Mouse (Mus musculus): ENCODE measurements around the gene Cul7. TPM values are rescaled to one million over a fixed set of nuclear protein-coding genes. Genes with fewer than 3 reads are reported as not detected.

Gene Cul7
- total and polyA plus RNA-seq, 2 experiments from 2014 or later = 24.0 to 89.9 TPM

DNA sequence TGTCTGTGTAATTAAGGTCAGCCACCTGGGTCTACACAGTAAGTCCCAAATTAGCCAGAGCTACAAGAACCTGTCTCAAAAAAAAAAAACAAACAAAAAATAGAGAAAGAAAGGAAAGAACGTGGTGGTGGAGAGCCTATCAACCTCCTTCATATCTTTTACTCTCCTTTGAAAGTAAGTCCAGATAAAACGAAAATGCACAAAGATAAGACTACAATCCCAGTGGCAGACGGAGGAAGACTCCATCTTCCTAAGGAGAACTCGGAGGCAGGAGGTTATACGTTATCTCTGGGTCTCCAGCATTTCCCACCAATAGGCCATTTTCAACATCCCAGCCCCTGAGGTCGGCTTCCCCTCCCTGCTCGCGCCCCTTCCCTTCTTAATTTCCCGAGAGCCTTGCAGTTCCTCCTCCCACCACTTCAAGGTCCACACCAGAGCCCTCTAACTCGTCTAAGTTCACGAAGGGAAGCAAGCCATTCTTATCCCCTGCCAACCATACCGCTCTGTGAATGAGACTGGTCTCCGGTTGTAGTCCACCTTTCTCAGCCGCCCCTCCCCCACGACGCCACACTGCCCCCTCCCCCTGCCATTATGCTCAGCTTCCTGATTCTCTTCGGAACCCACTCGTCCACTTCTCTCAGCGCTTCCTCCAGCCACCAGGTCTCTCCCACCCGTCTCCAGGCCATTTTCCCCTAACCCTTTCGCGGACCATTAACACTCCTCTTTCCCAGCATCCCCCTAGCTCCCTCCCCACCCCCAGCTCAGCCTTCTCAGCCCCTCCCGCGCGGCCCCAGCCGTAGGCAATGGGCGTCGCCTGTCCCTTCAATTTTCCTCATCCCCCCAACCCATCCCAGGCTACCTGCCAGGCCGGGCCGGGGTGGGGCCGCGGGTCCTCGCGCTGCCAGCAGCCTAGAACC, 30.0 kb downstream of the Cul7 start:
- H3K9ac ChIP-seq = peak overlapping the region; percentile 69
- H3K4me1 ChIP-seq (ENCODE audit: insufficient read depth) = peaks cover 16% of the 10 kb centered on the region; the same call in 1 of the 2 replicates
- 1% methylated on average over 34 of the region's 34 CpGs for WGBS
- ATAC-seq (peak; percentile 42), DNase-seq (peak; percentile 65)
- peak; percentile 57 for TF ChIP-seq CTCF (IDR thresholded peaks at IDR 0.05; ENCODE audit: low read depth)
- H3K27ac ChIP-seq (ENCODE audit: low read depth, low read length) = peak overlapping the region; percentile 89
- peak overlapping the region; percentile 64 for H3K4me2 ChIP-seq (ENCODE audit: low read depth)
- peaks cover 55% of the 10 kb centered on the region for H3K36me3 ChIP-seq (ENCODE audit: insufficient read depth)
- H3K4me3 ChIP-seq (ENCODE audit: low read depth, low read length) = peak overlapping the region; percentile 82
- H3K9me3 ChIP-seq (ENCODE audit: low read length) = no peaks in the 10 kb centered on the region
- H3K27me3 ChIP-seq (ENCODE audit: insufficient read depth, low read length) = no peaks in the 10 kb centered on the region

DNA sequence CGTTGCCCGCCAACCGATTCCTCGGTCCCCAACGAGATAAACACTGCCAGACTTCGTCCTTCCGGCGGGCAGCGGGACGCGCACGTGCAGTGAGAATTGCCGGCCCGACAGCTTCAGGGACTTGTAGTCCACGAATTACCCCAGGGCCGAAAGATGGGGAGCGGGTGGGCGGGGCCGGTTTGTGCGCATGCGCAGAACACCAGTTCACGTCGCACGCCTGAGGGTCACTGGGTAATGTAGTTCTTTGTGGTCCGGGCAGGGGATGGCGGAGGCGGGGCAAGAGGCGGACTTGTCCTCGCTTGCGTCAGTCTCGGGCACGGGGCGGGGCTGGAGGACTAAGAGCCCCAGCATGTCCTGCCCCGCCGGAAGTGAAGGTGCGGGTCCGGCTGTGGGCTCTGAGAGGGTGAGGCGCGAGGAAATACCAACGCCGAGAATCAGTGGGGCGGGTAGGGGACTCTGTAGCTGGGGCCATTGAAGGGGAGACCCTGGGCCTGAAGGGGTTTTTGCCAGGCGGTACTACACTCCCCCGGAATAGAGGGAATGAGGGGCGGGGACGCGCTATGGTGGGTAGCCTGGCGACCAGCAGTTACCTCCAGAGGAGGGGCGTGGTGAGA, 30.7 kb downstream of the Cul7 start, which contains the start of gene Klhdc3:
Gene Klhdc3, minus strand, starts transcription at position 155 of the 614 bp plus-strand sequence.
- Histone ChIP-seq H3K4me2 (ENCODE audit: low read depth) (peak within 1 kb of the TSS; percentile 64), H3K27ac (ENCODE audit: low read depth, low read length) (peak within 1 kb of the TSS; percentile 89), H3K9me3 (ENCODE audit: low read length) (no peaks in the 10 kb centered on the region), H3K27me3 (ENCODE audit: insufficient read depth, low read length) (no peaks in the 10 kb centered on the region), H3K9ac (peak within 1 kb of the TSS; percentile 69), H3K4me3 (ENCODE audit: low read depth, low read length) (peak within 1 kb of the TSS; percentile 82), H3K36me3 (ENCODE audit: insufficient read depth) (peaks cover 57% of the 10 kb centered on the region), H3K4me1 (ENCODE audit: insufficient read depth) (peaks cover 16% of the 10 kb centered on the region; the same call in 1 of the 2 replicates)
- 0 out of 2 replicates have a peak, but pooled peaks have one; percentile 29 for TF ChIP-seq CTCF (IDR thresholded peaks at IDR 0.05; ENCODE audit: low read depth)
- WGBS = under 1% methylated on average over 49 of the region's 49 CpGs
- ATAC-seq (peak; percentile 98), DNase-seq (peak; percentile 99)

DNA sequence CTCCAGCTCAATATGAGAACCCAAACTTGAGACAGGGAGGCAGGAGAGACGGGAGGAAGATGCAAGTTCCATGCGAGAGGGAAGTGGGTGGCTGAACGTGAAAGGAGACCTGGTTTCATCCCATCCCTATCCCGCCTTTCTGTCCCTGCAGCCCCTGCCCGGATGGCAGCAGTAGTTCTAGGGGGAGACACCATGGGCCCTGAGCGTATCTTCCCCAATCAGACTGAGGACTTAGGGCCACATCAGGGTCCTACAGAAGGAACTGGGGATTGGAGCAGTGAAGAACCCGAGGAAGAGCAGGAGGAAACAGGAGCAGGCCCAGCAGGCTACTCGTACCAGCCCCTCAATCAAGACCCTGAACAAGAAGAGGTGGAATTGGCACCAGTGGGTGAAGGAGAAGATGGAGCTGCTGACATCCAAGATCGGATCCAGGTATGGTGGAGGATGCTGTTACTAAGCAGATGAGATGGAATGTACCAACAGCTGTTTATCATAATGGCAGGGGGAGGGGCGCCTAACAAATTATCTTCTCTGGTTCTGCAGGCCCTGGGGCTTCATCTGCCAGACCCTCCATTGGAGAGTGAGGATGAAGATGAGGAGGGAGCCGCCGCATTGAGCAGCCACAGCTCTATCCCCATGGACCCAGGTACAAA, 31.5 kb downstream of the Cul7 start:
- no peaks in the 10 kb centered on the region for H3K27me3 ChIP-seq (ENCODE audit: insufficient read depth, low read length)
- H3K9ac ChIP-seq = peak overlapping the region; percentile 53
- H3K4me1 ChIP-seq (ENCODE audit: insufficient read depth) = peaks cover 16% of the 10 kb centered on the region; the same call in 1 of the 2 replicates
- DNase-seq (no peak), ATAC-seq (no peak)
- 27% methylated on average over 12 of the region's 12 CpGs for WGBS
- H3K9me3 ChIP-seq (ENCODE audit: low read length) = no peaks in the 10 kb centered on the region
- H3K36me3 ChIP-seq (ENCODE audit: insufficient read depth) = peaks cover 57% of the 10 kb centered on the region
- H3K27ac ChIP-seq (ENCODE audit: low read depth, low read length) = peak overlapping the region; percentile 70
- peak overlapping the region; percentile 62 for H3K4me2 ChIP-seq (ENCODE audit: low read depth)
- TF ChIP-seq CTCF (IDR thresholded peaks at IDR 0.05; ENCODE audit: low read depth) = no peak
- H3K4me3 ChIP-seq (ENCODE audit: low read depth, low read length) = peak overlapping the region; percentile 82

- Histone ChIP-seq H3K27me3 (ENCODE audit: insufficient read depth, low read length) (no peaks in the 10 kb centered on the region), H3K4me1 (ENCODE audit: insufficient read depth) (peaks cover 16% of the 10 kb centered on the region; the same call in 1 of the 2 replicates), H3K4me2 (ENCODE audit: low read depth) (no peak overlapping the region), H3K4me3 (ENCODE audit: low read depth, low read length) (no peak overlapping the region), H3K9ac (no peak overlapping the region), H3K9me3 (ENCODE audit: low read length) (no peaks in the 10 kb centered on the region), H3K36me3 (ENCODE audit: insufficient read depth) (peaks cover 53% of the 10 kb centered on the region), H3K27ac (ENCODE audit: low read depth, low read length) (no peak overlapping the region)
- ATAC-seq (no peak), DNase-seq (no peak)
- WGBS = 81% methylated on average over 16 of the region's 16 CpGs
- TF ChIP-seq CTCF (IDR thresholded peaks at IDR 0.05; ENCODE audit: low read depth) = no peak
Measured at GRCm38 (mm10) chr17:46682654-46683389, 32.7 kb downstream of the Cul7 start.

- Histone ChIP-seq H3K4me1 (ENCODE audit: insufficient read depth) (peaks cover 6% of the 10 kb centered on the region; the same call in 1 of the 2 replicates), H3K27ac (ENCODE audit: low read depth, low read length) (no peak overlapping the region), H3K9me3 (ENCODE audit: low read length) (no peaks in the 10 kb centered on the region), H3K36me3 (ENCODE audit: insufficient read depth) (peaks cover 47% of the 10 kb centered on the region), H3K27me3 (ENCODE audit: insufficient read depth, low read length) (no peaks in the 10 kb centered on the region), H3K9ac (no peak overlapping the region), H3K4me2 (ENCODE audit: low read depth) (no peak overlapping the region), H3K4me3 (ENCODE audit: low read depth, low read length) (no peak overlapping the region)
- TF ChIP-seq CTCF (IDR thresholded peaks at IDR 0.05; ENCODE audit: low read depth) = no peak
- DNase-seq (no peak), ATAC-seq (no peak)
- 90% methylated on average over 6 of the region's 6 CpGs for WGBS
Measured at GRCm38 (mm10) chr17:46685913-46686312, 35.8 kb downstream of the Cul7 start.

DNA sequence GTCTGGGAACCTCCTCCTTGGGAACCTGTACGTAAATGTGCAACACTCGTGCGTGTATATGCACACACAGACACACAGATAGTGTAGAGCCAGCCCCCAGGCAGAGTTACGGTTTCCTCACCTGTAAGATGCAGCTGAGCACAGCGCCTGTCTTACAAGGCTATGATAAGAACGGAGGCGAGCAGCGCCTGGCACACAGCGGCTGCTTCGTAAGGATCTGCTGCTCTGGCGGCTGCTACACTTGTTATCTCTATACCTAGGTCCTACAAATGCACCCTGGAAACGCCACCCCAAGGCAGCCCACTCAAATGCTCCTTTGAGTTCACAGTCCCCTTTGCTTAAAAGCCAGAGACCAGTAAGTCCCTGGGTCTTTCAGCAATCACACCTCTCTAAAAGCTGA, 40.5 kb downstream of the Cul7 start:
- ATAC-seq (no peak), DNase-seq (no peak)
- Histone ChIP-seq H3K4me1 (ENCODE audit: insufficient read depth) (no peaks in the 10 kb centered on the region), H3K36me3 (ENCODE audit: insufficient read depth) (peaks cover 21% of the 10 kb centered on the region), H3K4me2 (ENCODE audit: low read depth) (no peak overlapping the region), H3K4me3 (ENCODE audit: low read depth, low read length) (no peak overlapping the region), H3K27me3 (ENCODE audit: insufficient read depth, low read length) (no peaks in the 10 kb centered on the region), H3K9me3 (ENCODE audit: low read length) (no peaks in the 10 kb centered on the region), H3K9ac (no peak overlapping the region), H3K27ac (ENCODE audit: low read depth, low read length) (no peak overlapping the region)
- TF ChIP-seq CTCF (IDR thresholded peaks at IDR 0.05; ENCODE audit: low read depth) = no peak
- WGBS = 94% methylated on average over 12 of the region's 12 CpGs
